Mouse (Mus musculus): ENCODE measurements around the gene Crnkl1. TPM values are rescaled to one million over a fixed set of nuclear protein-coding genes. Genes with fewer than 3 reads are reported as not detected.
"Not testable (repeated sequence)": the region's sequence is repeated elsewhere in the genome, so short reads cannot be mapped to it uniquely, and the experiment has no call there.

Crnkl1 gene
- polyA plus RNA-seq, 1 experiment = 35.8 TPM

DNA sequence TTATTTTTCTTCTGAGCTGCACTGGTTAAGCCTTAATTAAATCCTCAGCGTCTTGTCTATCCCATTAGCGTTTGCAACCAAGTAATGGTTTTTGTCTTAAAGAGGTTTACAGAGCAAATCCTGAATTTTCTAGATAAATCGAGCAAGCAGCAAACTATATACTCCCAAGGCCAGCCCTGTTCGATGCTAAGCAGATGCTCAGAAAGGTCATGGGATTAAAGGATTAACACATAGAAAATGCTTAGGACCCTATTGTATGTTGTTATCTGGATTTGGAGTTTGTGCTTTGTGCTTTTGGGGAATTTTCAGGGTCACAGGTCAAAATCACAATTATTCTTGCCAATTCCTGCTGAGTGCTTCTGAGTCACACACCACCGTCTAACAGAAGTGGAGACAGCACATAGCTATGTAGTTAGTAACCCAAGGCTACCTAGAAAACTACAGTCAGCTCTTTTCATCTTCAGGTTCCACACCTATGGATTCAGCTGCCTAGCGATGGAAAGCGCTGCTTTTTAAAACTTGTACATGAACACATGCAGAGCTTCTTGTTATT, 13.7 kb upstream of the Crnkl1 start:
- no peak overlapping the region for H3K27ac ChIP-seq (ENCODE audit: insufficient read depth, low read length)
- no peak overlapping the region for H3K4me3 ChIP-seq (ENCODE audit: low read depth, low read length)
- no peaks in the 10 kb centered on the region for H3K4me1 ChIP-seq (ENCODE audit: control insufficient read depth, insufficient read depth, low read length)
- H3K9me3 ChIP-seq (replicated peaks; ENCODE audit: control insufficient read depth, insufficient read depth, low read length, poor library complexity, severe bottlenecking) = no peaks in the 10 kb centered on the region
- no peaks in the 10 kb centered on the region for H3K27me3 ChIP-seq (ENCODE audit: control insufficient read depth, insufficient read depth, low read length, poor library complexity, severe bottlenecking)
- H3K36me3 ChIP-seq (ENCODE audit: control insufficient read depth, insufficient read depth, low read length, poor library complexity, severe bottlenecking) = no peaks in the 10 kb centered on the region
- H3K9ac ChIP-seq (ENCODE audit: low read depth, poor library complexity, severe bottlenecking) = no peak overlapping the region
- no peak for TF ChIP-seq EP300 (IDR thresholded peaks at IDR 0.05; ENCODE audit: insufficient read depth, low read depth, low read length)
- no peak for TF ChIP-seq CTCF (IDR thresholded peaks at IDR 0.05; ENCODE audit: low read depth, low read length)
- TF ChIP-seq POLR2A (IDR thresholded peaks at IDR 0.05; ENCODE audit: insufficient read depth, low read length) = no peak

DNA sequence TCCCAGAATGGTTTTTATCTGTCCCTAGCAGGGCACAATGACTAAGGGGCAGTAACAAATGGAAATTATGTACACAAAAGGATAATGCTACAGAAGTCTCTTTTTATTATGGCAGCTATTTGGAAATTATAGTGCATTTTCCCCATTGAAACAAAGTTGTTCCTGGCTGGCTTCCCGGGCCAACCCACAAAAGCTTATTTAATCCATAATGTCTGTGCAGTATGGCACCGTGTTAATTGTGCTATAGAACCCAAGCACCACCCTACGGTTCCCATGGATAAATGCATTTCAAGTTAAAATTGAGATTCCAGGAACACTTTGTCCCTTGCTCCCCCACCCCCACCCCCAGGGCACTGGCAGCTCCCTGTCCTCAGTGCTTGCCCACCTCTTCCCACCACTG, 9.5 kb upstream of the Crnkl1 start:
- TF ChIP-seq EP300 (IDR thresholded peaks at IDR 0.05; ENCODE audit: insufficient read depth, low read depth, low read length) (no peak), POLR2A (IDR thresholded peaks at IDR 0.05; ENCODE audit: insufficient read depth, low read length) (no peak), CTCF (IDR thresholded peaks at IDR 0.05; ENCODE audit: low read depth, low read length) (no peak)
- H3K36me3 ChIP-seq (ENCODE audit: control insufficient read depth, insufficient read depth, low read length, poor library complexity, severe bottlenecking) = no peaks in the 10 kb centered on the region
- H3K4me1 ChIP-seq (ENCODE audit: control insufficient read depth, insufficient read depth, low read length) = no peaks in the 10 kb centered on the region
- H3K27ac ChIP-seq (ENCODE audit: insufficient read depth, low read length) = no peak overlapping the region
- no peak overlapping the region for H3K4me3 ChIP-seq (ENCODE audit: low read depth, low read length)
- no peaks in the 10 kb centered on the region for H3K27me3 ChIP-seq (ENCODE audit: control insufficient read depth, insufficient read depth, low read length, poor library complexity, severe bottlenecking)
- no peak overlapping the region for H3K9ac ChIP-seq (ENCODE audit: low read depth, poor library complexity, severe bottlenecking)
- no peaks in the 10 kb centered on the region for H3K9me3 ChIP-seq (replicated peaks; ENCODE audit: control insufficient read depth, insufficient read depth, low read length, poor library complexity, severe bottlenecking)

DNA sequence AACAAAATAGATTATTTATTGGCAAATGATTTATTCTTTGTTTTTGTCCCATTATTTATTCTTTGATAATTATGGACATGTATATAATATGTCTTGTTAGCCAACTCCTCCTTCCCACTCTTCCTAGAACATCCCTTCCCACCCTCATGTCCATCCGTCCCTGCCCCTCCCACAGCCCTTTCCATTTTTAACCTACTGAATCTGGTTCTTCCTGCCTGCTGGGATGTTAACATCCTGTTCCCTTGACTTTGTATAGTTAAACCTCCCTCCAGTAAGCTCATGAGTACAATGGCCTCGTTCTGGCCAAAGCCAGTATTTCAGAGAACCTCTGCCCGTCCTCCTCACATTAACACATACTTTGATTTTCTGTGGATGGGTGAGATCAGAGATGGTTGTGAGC, 6.6 kb upstream of the Crnkl1 start:
- Histone ChIP-seq H3K4me3 (ENCODE audit: low read depth, low read length) (no peak overlapping the region), H3K9ac (ENCODE audit: low read depth, poor library complexity, severe bottlenecking) (no peak overlapping the region), H3K4me1 (ENCODE audit: control insufficient read depth, insufficient read depth, low read length) (no peaks in the 10 kb centered on the region), H3K27ac (ENCODE audit: insufficient read depth, low read length) (no peak overlapping the region), H3K9me3 (replicated peaks; ENCODE audit: control insufficient read depth, insufficient read depth, low read length, poor library complexity, severe bottlenecking) (no peaks in the 10 kb centered on the region), H3K36me3 (ENCODE audit: control insufficient read depth, insufficient read depth, low read length, poor library complexity, severe bottlenecking) (no peaks in the 10 kb centered on the region), H3K27me3 (ENCODE audit: control insufficient read depth, insufficient read depth, low read length, poor library complexity, severe bottlenecking) (no peaks in the 10 kb centered on the region)
- TF ChIP-seq POLR2A (IDR thresholded peaks at IDR 0.05; ENCODE audit: insufficient read depth, low read length) (no peak), CTCF (IDR thresholded peaks at IDR 0.05; ENCODE audit: low read depth, low read length) (no peak), EP300 (IDR thresholded peaks at IDR 0.05; ENCODE audit: insufficient read depth, low read depth, low read length) (no peak)

- H3K27me3 ChIP-seq (ENCODE audit: control insufficient read depth, insufficient read depth, low read length, poor library complexity, severe bottlenecking) = no peaks in the 10 kb centered on the region
- H3K36me3 ChIP-seq (ENCODE audit: control insufficient read depth, insufficient read depth, low read length, poor library complexity, severe bottlenecking) = peaks cover 2% of the 10 kb centered on the region
- H3K9me3 ChIP-seq (replicated peaks; ENCODE audit: control insufficient read depth, insufficient read depth, low read length, poor library complexity, severe bottlenecking) = no peaks in the 10 kb centered on the region
- H3K9ac ChIP-seq (ENCODE audit: low read depth, poor library complexity, severe bottlenecking) = no peak overlapping the region
- no peak overlapping the region for H3K27ac ChIP-seq (ENCODE audit: insufficient read depth, low read length)
- TF ChIP-seq POLR2A (IDR thresholded peaks at IDR 0.05; ENCODE audit: insufficient read depth, low read length) = no peak
- TF ChIP-seq EP300 (IDR thresholded peaks at IDR 0.05; ENCODE audit: insufficient read depth, low read depth, low read length) = no peak
- TF ChIP-seq CTCF (IDR thresholded peaks at IDR 0.05; ENCODE audit: low read depth, low read length) = no peak
- H3K4me3 ChIP-seq (ENCODE audit: low read depth, low read length) = no peak overlapping the region
- H3K4me1 ChIP-seq (ENCODE audit: control insufficient read depth, insufficient read depth, low read length) = no peaks in the 10 kb centered on the region
Observed at GRCm38 (mm10) chr2:145936975-145937374, 2.2 kb upstream of the Crnkl1 start.

GRCm38 (mm10) chr2:145920941-145921650, 13.7 kb downstream of the Crnkl1 start:
- Histone ChIP-seq H3K4me1 (ENCODE audit: control insufficient read depth, insufficient read depth, low read length) (no peaks in the 10 kb centered on the region), H3K27ac (ENCODE audit: insufficient read depth, low read length) (no peak overlapping the region), H3K9ac (ENCODE audit: low read depth, poor library complexity, severe bottlenecking) (no peak overlapping the region), H3K9me3 (replicated peaks; ENCODE audit: control insufficient read depth, insufficient read depth, low read length, poor library complexity, severe bottlenecking) (no peaks in the 10 kb centered on the region), H3K4me3 (ENCODE audit: low read depth, low read length) (no peak overlapping the region), H3K27me3 (ENCODE audit: control insufficient read depth, insufficient read depth, low read length, poor library complexity, severe bottlenecking) (no peaks in the 10 kb centered on the region), H3K36me3 (ENCODE audit: control insufficient read depth, insufficient read depth, low read length, poor library complexity, severe bottlenecking) (peaks cover 48% of the 10 kb centered on the region)
- no peak for TF ChIP-seq POLR2A (IDR thresholded peaks at IDR 0.05; ENCODE audit: insufficient read depth, low read length)
- TF ChIP-seq CTCF (IDR thresholded peaks at IDR 0.05; ENCODE audit: low read depth, low read length) = no peak
- no peak for TF ChIP-seq EP300 (IDR thresholded peaks at IDR 0.05; ENCODE audit: insufficient read depth, low read depth, low read length)

GRCm38 (mm10) chr2:145905884-145906283, 28.9 kb downstream of the Crnkl1 start:
- Histone ChIP-seq H3K9ac (ENCODE audit: low read depth, poor library complexity, severe bottlenecking) (peak overlapping the region; percentile 9; the same call in 1 of the 2 replicates), H3K36me3 (ENCODE audit: control insufficient read depth, insufficient read depth, low read length, poor library complexity, severe bottlenecking) (peaks cover 45% of the 10 kb centered on the region)
- H3K4me1 ChIP-seq (ENCODE audit: control insufficient read depth, insufficient read depth, low read length); H3K9me3 ChIP-seq (replicated peaks; ENCODE audit: control insufficient read depth, insufficient read depth, low read length, poor library complexity, severe bottlenecking); H3K27ac ChIP-seq (ENCODE audit: insufficient read depth, low read length); H3K4me3 ChIP-seq (ENCODE audit: low read depth, low read length); H3K27me3 ChIP-seq (ENCODE audit: control insufficient read depth, insufficient read depth, low read length, poor library complexity, severe bottlenecking): not testable (repeated sequence)

Measured in ES-Bruce4 (cell line).